Mouse (Mus musculus): ENCODE results near the gene Efcc1. TPM values are rescaled to one million over a fixed set of nuclear protein-coding genes. Genes with fewer than 3 reads are reported as not detected.

Efcc1 gene
- polyA plus RNA-seq (2012; ENCODE audit: insufficient read depth, insufficient read length, low replicate concordance, missing spikeins) = not detected in 2 replicates

- peak within 1 kb of the TSS; percentile 59 for H3K4me3 ChIP-seq (ENCODE audit: insufficient read depth, low read depth, low read length)
- WGBS = under 1% methylated on average over 90 of the region's 90 CpGs
- peak within 1 kb of the TSS; percentile 42; the same call in 1 of the 2 replicates for H3K27ac ChIP-seq (ENCODE audit: insufficient read depth, low read depth, low read length)
- peaks cover 18% of the 10 kb centered on the region for H3K4me1 ChIP-seq (ENCODE audit: control insufficient read depth, insufficient read depth, low read length)
- TF ChIP-seq CTCF (IDR thresholded peaks at IDR 0.05; ENCODE audit: insufficient read depth, low read depth, low read length) (no peak), POLR2A (IDR thresholded peaks at IDR 0.05; ENCODE audit: insufficient read depth, low read depth, low read length) (no peak)
These were observed at the start of gene Efcc1 for GRCm38 (mm10) chr6:87730591-87731462. Gene Efcc1 (plus strand): TSS chr6:87730869.

GRCm38 (mm10) chr6:87695947-87696346 lies 34.7 kb upstream of the Efcc1 start:
- WGBS = 44% methylated on average over 3 of the region's 3 CpGs
- Histone ChIP-seq H3K27ac (ENCODE audit: insufficient read depth, low read depth, low read length) (0 out of 2 replicates have a peak overlapping the region, but pooled peaks have one; percentile 12), H3K4me3 (ENCODE audit: insufficient read depth, low read depth, low read length) (no peak overlapping the region), H3K4me1 (ENCODE audit: control insufficient read depth, insufficient read depth, low read length) (0 out of 2 replicates have a peak, but pooled peaks cover 4% of the 10 kb centered on the region)
- TF ChIP-seq POLR2A (IDR thresholded peaks at IDR 0.05; ENCODE audit: insufficient read depth, low read depth, low read length) = no peak
- TF ChIP-seq CTCF (IDR thresholded peaks at IDR 0.05; ENCODE audit: insufficient read depth, low read depth, low read length) = no peak

DNA sequence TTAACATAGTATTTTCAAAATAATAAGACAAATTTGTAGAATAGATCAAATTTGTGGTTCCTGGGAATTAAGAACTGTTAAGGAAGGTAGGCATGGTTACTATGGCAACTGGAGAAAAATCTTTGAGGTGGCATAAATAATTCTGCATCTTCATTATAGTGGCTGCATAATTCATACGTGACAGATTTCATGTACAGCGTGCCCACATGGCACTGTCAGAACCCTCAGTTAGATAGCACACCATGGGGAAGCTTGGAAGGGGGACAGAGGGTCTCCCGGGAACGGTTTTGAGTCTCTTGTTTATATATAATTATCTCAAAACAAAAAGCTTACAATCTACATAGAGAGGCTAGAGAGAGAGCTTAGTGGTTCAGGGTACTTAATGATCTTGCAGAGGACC lies 34.1 kb upstream of the Efcc1 start:
- TF ChIP-seq POLR2A (IDR thresholded peaks at IDR 0.05; ENCODE audit: insufficient read depth, low read depth, low read length) (no peak), CTCF (IDR thresholded peaks at IDR 0.05; ENCODE audit: insufficient read depth, low read depth, low read length) (no peak)
- 61% methylated on average over 4 of the region's 4 CpGs for WGBS
- H3K4me1 ChIP-seq (ENCODE audit: control insufficient read depth, insufficient read depth, low read length) = 0 out of 2 replicates have a peak, but pooled peaks cover 4% of the 10 kb centered on the region
- H3K27ac ChIP-seq (ENCODE audit: insufficient read depth, low read depth, low read length) = no peak overlapping the region
- H3K4me3 ChIP-seq (ENCODE audit: insufficient read depth, low read depth, low read length) = no peak overlapping the region

- H3K4me1 ChIP-seq (ENCODE audit: control insufficient read depth, insufficient read depth, low read length) = peaks cover 6% of the 10 kb centered on the region; the same call in 1 of the 2 replicates
- 50% methylated on average over 3 of the region's 3 CpGs for WGBS
- TF ChIP-seq CTCF (IDR thresholded peaks at IDR 0.05; ENCODE audit: insufficient read depth, low read depth, low read length) = no peak
- TF ChIP-seq POLR2A (IDR thresholded peaks at IDR 0.05; ENCODE audit: insufficient read depth, low read depth, low read length) = no peak
- H3K4me3 ChIP-seq (ENCODE audit: insufficient read depth, low read depth, low read length) = no peak overlapping the region
- H3K27ac ChIP-seq (ENCODE audit: insufficient read depth, low read depth, low read length) = no peak overlapping the region
These were observed 24.4 kb upstream of the Efcc1 start for GRCm38 (mm10) chr6:87706246-87706645.

DNA sequence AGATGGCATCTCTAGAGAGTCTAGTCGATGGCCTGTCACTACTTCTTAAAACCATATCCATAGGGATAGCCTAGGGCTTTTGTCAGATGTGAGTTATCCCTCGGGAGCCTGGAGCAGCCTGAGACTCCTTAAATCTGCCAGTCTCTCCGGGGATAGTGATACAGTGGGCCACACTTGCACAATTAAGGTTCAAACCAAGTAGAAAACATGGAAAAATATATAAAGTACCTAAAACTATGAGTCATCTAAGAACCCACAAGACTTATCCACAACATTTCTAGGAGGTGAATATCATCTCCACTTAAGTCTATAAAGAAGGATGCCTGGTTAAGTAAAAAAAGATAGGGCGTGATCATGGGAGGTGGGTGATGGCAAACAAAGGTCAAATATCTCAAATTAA lies 18.4 kb upstream of the Efcc1 start:
- Histone ChIP-seq H3K27ac (ENCODE audit: insufficient read depth, low read depth, low read length) (no peak overlapping the region), H3K4me3 (ENCODE audit: insufficient read depth, low read depth, low read length) (no peak overlapping the region), H3K4me1 (ENCODE audit: control insufficient read depth, insufficient read depth, low read length) (0 out of 2 replicates have a peak, but pooled peaks cover 3% of the 10 kb centered on the region)
- 90% methylated on average over 4 of the region's 4 CpGs for WGBS
- TF ChIP-seq POLR2A (IDR thresholded peaks at IDR 0.05; ENCODE audit: insufficient read depth, low read depth, low read length) = no peak
- TF ChIP-seq CTCF (IDR thresholded peaks at IDR 0.05; ENCODE audit: insufficient read depth, low read depth, low read length) = no peak

DNA sequence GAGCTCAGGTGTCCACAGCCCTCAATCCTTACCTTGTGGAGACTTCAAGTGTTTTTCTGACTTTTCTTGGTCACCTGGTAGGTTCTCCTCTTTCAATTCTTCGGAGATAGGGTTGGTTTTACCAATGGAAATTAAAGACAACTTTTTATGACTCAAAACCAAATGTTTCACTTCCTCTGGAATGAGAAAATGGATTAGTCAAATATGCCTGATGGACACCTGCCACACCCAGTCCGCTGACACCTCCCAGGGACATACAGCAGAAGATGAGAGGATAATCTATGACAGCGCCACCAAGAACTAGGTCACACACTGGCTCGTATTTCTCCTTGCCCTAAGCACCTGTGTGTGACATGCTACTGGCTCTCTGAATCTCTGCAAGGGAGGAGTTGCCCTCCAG lies 16.6 kb upstream of the Efcc1 start:
- Histone ChIP-seq H3K27ac (ENCODE audit: insufficient read depth, low read depth, low read length) (no peak overlapping the region), H3K4me1 (ENCODE audit: control insufficient read depth, insufficient read depth, low read length) (0 out of 2 replicates have a peak, but pooled peaks cover 3% of the 10 kb centered on the region), H3K4me3 (ENCODE audit: insufficient read depth, low read depth, low read length) (no peak overlapping the region)
- TF ChIP-seq POLR2A (IDR thresholded peaks at IDR 0.05; ENCODE audit: insufficient read depth, low read depth, low read length) = no peak
- TF ChIP-seq CTCF (IDR thresholded peaks at IDR 0.05; ENCODE audit: insufficient read depth, low read depth, low read length) = no peak
- WGBS = 90% methylated on average over 4 of the region's 4 CpGs

DNA sequence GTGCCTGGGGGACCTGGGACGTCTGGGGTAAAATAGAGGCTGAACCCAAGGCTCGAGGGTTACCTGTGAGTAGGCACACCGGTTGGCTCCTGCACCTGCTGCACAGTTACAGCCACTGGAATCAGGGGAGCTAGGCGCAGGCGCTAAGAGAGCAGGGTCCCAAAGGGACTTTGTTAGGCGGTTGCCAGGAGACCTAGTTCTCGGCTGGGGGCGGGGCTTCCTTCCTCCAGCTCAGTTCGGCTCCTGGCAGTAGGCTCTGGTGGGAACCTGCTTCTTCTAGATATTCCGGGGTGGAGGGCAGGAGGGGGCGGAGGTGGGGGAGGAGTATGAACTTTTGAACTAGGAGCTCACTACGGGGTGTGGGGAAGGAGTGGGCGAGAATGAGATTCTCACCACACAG lies 8.0 kb upstream of the Efcc1 start:
- H3K4me3 ChIP-seq (ENCODE audit: insufficient read depth, low read depth, low read length) = no peak overlapping the region
- WGBS = 10% methylated on average over 13 of the region's 13 CpGs

GRCm38 (mm10) chr6:87725267-87725912 lies 5.3 kb upstream of the Efcc1 start:
- Histone ChIP-seq H3K4me3 (ENCODE audit: insufficient read depth, low read depth, low read length) (no peak overlapping the region), H3K27ac (ENCODE audit: insufficient read depth, low read depth, low read length) (no peak overlapping the region), H3K4me1 (ENCODE audit: control insufficient read depth, insufficient read depth, low read length) (peaks cover 11% of the 10 kb centered on the region)
- TF ChIP-seq CTCF (IDR thresholded peaks at IDR 0.05; ENCODE audit: insufficient read depth, low read depth, low read length) = no peak
- no peak for TF ChIP-seq POLR2A (IDR thresholded peaks at IDR 0.05; ENCODE audit: insufficient read depth, low read depth, low read length)
- WGBS = 90% methylated on average over 7 of the region's 7 CpGs

More for the DNA sequence above, 8.0 kb upstream of the Efcc1 start:
- Histone ChIP-seq H3K27ac (ENCODE audit: insufficient read depth, low read depth, low read length) (no peak overlapping the region), H3K4me1 (ENCODE audit: control insufficient read depth, insufficient read depth, low read length) (peaks cover 8% of the 10 kb centered on the region; the same call in 1 of the 2 replicates)
- TF ChIP-seq POLR2A (IDR thresholded peaks at IDR 0.05; ENCODE audit: insufficient read depth, low read depth, low read length) = no peak
- no peak for TF ChIP-seq CTCF (IDR thresholded peaks at IDR 0.05; ENCODE audit: insufficient read depth, low read depth, low read length)

DNA sequence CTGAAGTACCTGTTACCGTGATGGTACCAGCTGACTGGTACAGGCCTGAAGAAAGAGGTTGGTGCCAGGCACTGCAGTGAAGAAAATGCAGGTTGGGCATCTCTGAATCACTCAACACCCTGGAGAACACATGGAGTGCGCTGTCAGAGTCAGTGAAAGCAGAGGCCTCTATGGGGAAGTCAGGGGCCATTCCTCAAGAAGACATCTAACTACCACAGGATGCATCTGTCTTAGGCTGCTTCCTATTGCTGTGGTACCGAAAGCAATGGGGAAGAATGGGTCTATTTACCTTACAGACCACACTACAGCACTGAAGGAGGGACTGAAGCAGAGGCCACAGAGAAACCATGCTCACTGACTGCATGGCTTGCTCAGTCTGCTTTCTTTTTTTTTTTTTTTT lies 2.6 kb upstream of the Efcc1 start:
- 82% methylated on average over 3 of the region's 3 CpGs for WGBS
- no peak overlapping the region for H3K27ac ChIP-seq (ENCODE audit: insufficient read depth, low read depth, low read length)
- no peak for TF ChIP-seq CTCF (IDR thresholded peaks at IDR 0.05; ENCODE audit: insufficient read depth, low read depth, low read length)
- no peak for TF ChIP-seq POLR2A (IDR thresholded peaks at IDR 0.05; ENCODE audit: insufficient read depth, low read depth, low read length)
- H3K4me3 ChIP-seq (ENCODE audit: insufficient read depth, low read depth, low read length) = no peak overlapping the region
- H3K4me1 ChIP-seq (ENCODE audit: control insufficient read depth, insufficient read depth, low read length) = peaks cover 20% of the 10 kb centered on the region
